Mouse (Mus musculus) stomach, embryonic 14.5 days (tissue): ENCODE results near the gene Irx3. TPM values are rescaled to one million over a fixed set of nuclear protein-coding genes. Genes with fewer than 3 reads are reported as not detected.

Source experiments
- ATAC-seq: fragments of 200-750 bp; cut with Nextera tagmentation; 2 replicates; pipeline ENCODE4 v1.8.0; 2017; ENCODE audit warnings: low read depth, moderate TSS enrichment; ENCODE audit not compliant: insufficient number of reproducible peaks, insufficient read depth, low FRiP score
- H3K27ac ChIP-seq: fragments of 300-500 bp; sonication (generic); 2 replicates; pipeline ENCODE4 v1.5.1; 2014; ENCODE audit warnings: mild to moderate bottlenecking, low read length, moderate library complexity, mixed read lengths
- H3K27me3 ChIP-seq: fragments of 300-500 bp; sonication (generic); 2 replicates; pipeline ENCODE4 v1.6.1; 2014; ENCODE audit warnings: low read length, control low read depth, mixed read lengths; ENCODE audit not compliant: control insufficient read depth, insufficient read depth
- H3K36me3 ChIP-seq: fragments of 300-500 bp; sonication (generic); 2 replicates; pipeline ENCODE4 v1.6.1; 2014; ENCODE audit warnings: mild to moderate bottlenecking, control low read depth, low read length, moderate library complexity, mixed read lengths; ENCODE audit not compliant: control insufficient read depth, insufficient read depth
- H3K4me1 ChIP-seq: fragments of 300-500 bp; sonication (generic); 2 replicates; pipeline ENCODE4 v1.6.1; 2014; ENCODE audit warnings: low read length, control low read depth, mixed read lengths; ENCODE audit not compliant: control insufficient read depth, insufficient read depth
- H3K4me2 ChIP-seq: fragments of 300-500 bp; sonication (generic); replicated peaks from 2 replicates; pipeline ENCODE4 v1.6.1; 2014; ENCODE audit warnings: low read depth, low read length, control low read depth
- H3K4me3 ChIP-seq: fragments of 300-500 bp; sonication (generic); 2 replicates; pipeline ENCODE4 v1.5.1; 2014; ENCODE audit warnings: low read depth, low read length, control low read depth
- H3K9ac ChIP-seq: fragments of 300-500 bp; sonication (generic); replicated peaks from 2 replicates; pipeline ENCODE4 v1.6.1; 2014; ENCODE audit warnings: low read depth, mild to moderate bottlenecking, control low read depth, low read length, moderate library complexity, mixed read lengths
- H3K9me3 ChIP-seq: fragments of 300-500 bp; sonication (generic); 2 replicates; pipeline ENCODE4 v1.6.1; 2016; ENCODE audit warnings: low read depth, low read length, control low read depth; ENCODE audit not compliant: control insufficient read depth
- WGBS: fragments of 180-500 bp; shearing (Covaris S2); extraction: QIAGEN DNeasy Blood & Tissue Kit; methylation state at CpG from one replicate; pipeline ENCODE4 v1.1.7; 2014; 5-methylcytosine and 5-hydroxymethylcytosine counted together
- polyA plus RNA-seq: library from polyadenylated mRNA; unstranded; fragments of >200 nt; fragmentation: Nextera tagmentation; extraction: Ambion mirVana; gene quantifications from 2 replicates; pipeline ENCODE4 v1.2.1, GENCODE M21; 2014

Irx3 gene
- polyA plus RNA-seq, 1 experiment from 2014 or later: 4.6 TPM

DNA sequence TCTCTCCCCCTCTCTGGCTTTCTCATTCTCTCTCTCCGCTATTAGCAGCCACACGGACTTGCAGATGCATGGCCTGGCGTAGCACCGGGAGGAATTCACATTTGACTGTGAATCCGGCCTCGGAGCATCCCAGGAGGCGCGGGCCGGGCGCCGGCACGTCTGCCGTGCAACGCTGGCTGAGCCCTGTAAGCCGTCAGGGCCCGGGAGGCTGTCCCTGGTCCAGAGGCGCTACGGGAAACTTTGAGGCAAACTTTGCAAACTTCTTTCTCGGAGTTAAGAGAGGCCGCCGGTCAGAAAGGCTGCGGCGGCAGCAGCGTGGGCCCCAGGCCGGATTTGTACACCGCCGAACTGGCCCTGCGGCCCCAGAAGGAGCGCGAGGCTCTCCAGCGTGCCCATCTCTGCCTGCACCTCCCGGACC, 3.4 kb upstream of the Irx3 start:
- no peaks in the 10 kb centered on the region for H3K36me3 ChIP-seq
- peaks cover 61% of the 10 kb centered on the region for H3K27me3 ChIP-seq
- no peaks in the 10 kb centered on the region for H3K9me3 ChIP-seq
- H3K9ac ChIP-seq: no peak overlapping the region
- H3K27ac ChIP-seq: no peak overlapping the region
- H3K4me2 ChIP-seq: peak overlapping the region; percentile 17
- ATAC-seq: no peak
- peaks cover 4% of the 10 kb centered on the region; the same call in 1 of the 2 replicates for H3K4me1 ChIP-seq
- WGBS: under 1% methylated on average over 31 of the region's 32 CpGs
- H3K4me3 ChIP-seq: peak overlapping the region; percentile 13; the same call in 1 of the 2 replicates

DNA sequence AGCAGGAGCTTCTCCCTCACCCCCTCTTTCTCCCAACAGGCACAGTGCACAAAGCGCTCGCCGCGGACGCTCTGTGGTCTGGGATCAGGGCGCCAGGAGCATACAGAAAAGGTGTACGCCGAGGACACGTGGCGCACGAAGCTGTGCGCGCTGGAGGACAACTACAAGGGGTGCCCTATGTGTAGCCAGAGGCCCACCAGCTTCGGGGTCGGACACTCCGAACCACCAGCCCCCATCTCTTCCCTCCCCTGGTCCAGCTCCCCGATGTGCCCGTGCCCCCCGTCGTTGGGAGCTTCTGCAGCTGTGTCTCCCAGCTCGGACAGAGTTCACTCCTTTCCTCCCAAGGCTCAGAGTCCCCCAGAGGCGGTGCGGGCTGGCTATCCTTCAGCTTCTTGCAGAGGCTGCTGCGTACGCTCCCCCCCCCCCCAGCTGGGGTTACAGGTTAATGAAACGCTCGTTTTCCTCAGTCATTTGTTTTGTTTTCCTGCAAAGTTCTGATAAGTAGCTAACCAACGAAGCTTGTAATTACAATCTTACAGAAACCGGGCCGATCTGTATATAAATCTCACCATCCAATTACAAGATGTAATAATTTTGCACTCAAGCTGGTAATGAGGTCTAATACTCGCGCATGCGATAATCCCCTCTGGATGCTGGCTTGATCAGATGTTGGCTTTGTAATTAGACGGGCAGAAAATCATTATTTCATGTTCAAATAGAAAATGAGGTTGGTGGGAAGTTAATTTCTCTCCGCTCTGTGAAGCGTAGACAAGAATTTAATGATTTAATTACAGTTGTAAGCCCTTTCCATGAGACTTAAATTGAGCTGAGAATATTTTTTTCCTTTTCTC, 2.8 kb upstream of the Irx3 start:
- ATAC-seq: no peak
- 5% methylated on average over 36 of the region's 36 CpGs for WGBS
- H3K4me1 ChIP-seq: peaks cover 4% of the 10 kb centered on the region; the same call in 1 of the 2 replicates
- no peaks in the 10 kb centered on the region for H3K9me3 ChIP-seq
- H3K27ac ChIP-seq: no peak overlapping the region
- peak overlapping the region; percentile 13; the same call in 1 of the 2 replicates for H3K4me3 ChIP-seq
- H3K9ac ChIP-seq: no peak overlapping the region
- H3K36me3 ChIP-seq: no peaks in the 10 kb centered on the region
- no peak overlapping the region for H3K4me2 ChIP-seq
- peaks cover 62% of the 10 kb centered on the region for H3K27me3 ChIP-seq

DNA sequence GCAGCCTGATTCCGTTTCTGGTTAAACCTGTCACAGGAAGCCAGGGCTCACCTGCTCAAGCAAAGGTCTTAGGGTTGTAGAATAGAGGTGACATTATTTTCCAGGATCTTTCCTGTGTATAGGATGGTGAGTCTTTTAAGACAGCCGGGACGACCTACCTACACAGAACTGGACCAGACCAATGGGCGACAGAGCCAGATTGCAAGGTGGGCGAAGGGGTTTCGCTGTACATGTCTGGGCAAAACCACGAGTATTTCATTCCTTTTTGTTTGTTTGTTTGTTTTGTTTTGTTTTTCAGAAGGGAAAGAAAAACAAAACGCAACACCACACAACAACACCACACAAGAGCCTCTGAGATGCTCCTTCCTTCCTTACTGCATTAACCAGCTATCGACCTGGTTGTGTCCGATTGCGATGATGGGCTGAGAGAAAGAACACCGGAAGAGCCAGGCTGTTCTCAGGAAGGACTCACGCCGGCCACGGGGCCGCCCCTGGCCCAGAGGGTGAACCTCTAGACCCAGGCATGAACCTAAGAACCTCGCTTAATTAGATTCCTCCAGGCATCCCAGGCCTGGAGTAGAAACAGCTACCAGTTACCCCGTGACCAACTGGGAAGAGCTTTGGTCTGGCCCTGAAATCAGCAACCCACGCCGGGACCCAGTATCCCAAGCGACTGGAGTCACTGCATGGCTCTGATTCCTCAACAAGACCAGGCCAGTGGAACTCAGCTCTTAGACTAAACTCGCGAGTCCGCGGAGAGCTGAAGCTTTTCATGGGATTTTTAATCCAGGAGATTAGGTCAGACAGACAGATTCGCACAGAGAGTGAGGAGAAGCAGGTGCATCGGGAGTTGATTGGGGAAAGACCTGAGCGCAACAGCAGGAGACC, 1.9 kb upstream of the Irx3 start:
- no peak overlapping the region for H3K4me2 ChIP-seq
- H3K27ac ChIP-seq: no peak overlapping the region
- H3K27me3 ChIP-seq: peaks cover 68% of the 10 kb centered on the region
- no peak for ATAC-seq
- WGBS: 13% methylated on average over 28 of the region's 28 CpGs
- peaks cover 4% of the 10 kb centered on the region; the same call in 1 of the 2 replicates for H3K4me1 ChIP-seq
- H3K9ac ChIP-seq: no peak overlapping the region
- no peaks in the 10 kb centered on the region for H3K36me3 ChIP-seq
- no peaks in the 10 kb centered on the region for H3K9me3 ChIP-seq
- no peak overlapping the region for H3K4me3 ChIP-seq

DNA sequence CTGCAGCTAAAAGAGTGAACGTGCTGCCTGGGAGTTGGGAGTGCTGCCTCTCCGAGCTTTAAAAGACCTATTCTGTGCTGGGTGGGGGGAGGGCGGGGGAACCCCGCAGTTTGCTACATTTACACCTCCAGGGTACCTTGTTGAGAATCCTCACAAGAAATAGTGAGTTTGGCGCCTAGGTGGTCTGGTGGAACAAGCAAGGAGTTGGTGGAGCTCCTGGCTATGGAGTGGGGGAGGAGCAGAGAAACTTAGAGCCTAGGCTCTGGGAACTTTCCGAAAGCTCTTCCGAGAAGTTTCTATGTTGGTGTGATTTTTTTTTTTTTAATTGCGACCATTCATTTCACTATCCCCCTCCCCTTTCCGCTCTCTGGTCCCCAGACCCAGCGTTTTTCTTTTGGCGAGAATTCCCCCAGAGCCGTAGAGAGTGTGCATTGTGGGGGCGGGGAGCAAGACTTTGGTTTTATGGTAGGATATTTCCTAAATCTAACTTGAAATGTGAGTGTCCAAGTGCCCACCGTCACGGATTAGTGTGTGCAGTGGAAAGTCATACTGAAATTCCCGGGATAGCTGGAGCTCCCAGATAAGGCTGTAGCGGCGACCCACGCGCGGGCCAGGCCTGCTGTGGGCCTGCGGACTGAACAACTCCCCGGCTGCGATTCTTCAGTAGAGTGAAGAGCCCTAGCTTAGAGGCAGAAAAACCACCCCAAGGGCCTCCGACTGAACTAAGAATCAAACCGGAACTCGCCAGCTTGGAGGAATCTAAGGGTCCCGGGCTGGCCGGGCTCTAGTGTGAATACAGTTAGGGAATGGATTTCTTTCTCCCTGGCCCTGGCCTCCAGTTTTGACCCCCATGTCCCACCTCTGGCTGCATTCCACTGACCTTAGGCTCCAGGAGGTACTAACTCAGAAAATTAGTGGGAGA, 795 bp upstream of the Irx3 start:
- 2% methylated on average over 29 of the region's 29 CpGs for WGBS
- peaks cover 73% of the 10 kb centered on the region for H3K27me3 ChIP-seq
- peak overlapping the region; percentile 93 for H3K4me2 ChIP-seq
- no peak overlapping the region; the same call in 1 of the 2 replicates for H3K9ac ChIP-seq
- no peaks in the 10 kb centered on the region for H3K9me3 ChIP-seq
- peaks cover 8% of the 10 kb centered on the region; the same call in 1 of the 2 replicates for H3K4me1 ChIP-seq
- H3K36me3 ChIP-seq: no peaks in the 10 kb centered on the region
- peak overlapping the region; percentile 51 for H3K4me3 ChIP-seq
- H3K27ac ChIP-seq: no peak overlapping the region
- no peak for ATAC-seq

DNA sequence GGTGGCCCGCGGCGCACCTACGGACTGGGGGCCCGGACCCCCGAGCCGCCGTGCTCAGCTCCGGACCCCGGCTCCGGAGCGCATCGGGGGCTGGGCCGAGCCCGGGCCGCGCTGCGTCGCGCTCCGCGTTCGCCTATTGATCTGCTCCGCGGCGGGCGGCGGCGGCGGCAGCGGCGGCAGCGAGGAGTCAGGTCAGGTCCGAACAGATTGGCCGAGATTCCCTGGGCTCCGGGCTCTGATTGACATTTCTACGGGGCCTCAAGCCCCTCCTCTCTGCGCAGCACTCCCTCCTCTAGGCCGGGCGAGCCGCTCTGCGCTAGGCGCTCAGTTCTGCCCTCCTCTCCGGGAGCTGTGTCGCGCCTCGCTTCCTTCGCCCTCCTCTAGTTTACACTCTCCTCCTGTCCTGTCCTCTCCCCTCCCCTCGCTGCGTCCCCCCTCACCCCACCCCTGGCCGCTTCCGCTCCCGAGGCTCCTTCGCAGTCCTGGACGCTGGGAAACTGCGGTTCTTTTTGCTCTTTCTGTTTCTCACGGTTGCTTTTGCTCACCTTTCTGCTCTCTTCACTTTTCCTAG, 541 bp downstream of the Irx3 start:
- peaks cover 8% of the 10 kb centered on the region; the same call in 1 of the 2 replicates for H3K4me1 ChIP-seq
- peak overlapping the region; percentile 78 for H3K27ac ChIP-seq
- H3K27me3 ChIP-seq: peaks cover 72% of the 10 kb centered on the region
- no peaks in the 10 kb centered on the region for H3K36me3 ChIP-seq
- peak; percentile 75 for ATAC-seq
- under 1% methylated on average over 57 of the region's 57 CpGs for WGBS
- H3K4me2 ChIP-seq: peak overlapping the region; percentile 93
- H3K9me3 ChIP-seq: no peaks in the 10 kb centered on the region
- peak overlapping the region; percentile 51 for H3K4me3 ChIP-seq
- peak overlapping the region; percentile 47 for H3K9ac ChIP-seq

DNA sequence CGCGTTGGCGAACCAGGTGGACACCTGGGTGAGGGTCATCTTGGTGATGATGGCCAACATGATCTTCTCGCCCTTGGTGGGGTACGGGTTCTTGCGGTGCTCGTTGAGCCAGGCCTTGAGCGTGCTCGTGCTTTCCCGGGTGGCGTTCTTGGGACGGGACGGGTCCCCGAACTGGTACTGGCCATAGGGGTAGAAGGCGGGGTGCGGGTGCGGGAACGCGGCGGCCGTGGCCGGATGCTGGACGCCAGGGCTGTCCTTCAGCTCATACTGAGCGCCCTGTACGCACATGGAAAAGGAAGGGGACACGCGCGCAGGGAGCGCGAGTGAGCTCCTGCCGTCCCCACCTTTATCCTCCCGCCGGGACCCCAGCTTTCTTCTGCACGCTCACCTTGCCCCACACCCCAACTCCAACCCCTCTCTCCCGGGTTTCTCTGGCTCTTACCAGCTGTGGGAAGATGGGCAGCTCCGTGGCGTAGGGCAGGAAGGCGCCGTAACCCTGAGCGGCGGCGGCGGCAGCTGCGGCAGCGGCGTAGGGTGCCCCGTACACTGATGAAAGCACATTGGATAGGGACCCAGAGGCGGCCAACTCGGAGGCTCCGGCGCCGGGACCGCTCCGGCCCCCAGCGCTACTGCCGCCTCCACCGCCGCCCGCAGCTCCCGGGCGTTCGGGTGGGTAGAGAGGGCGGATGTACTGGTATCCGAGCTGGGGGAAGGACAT, 1.2 kb downstream of the Irx3 start:
- peak overlapping the region; percentile 47 for H3K9ac ChIP-seq
- no peaks in the 10 kb centered on the region for H3K9me3 ChIP-seq
- peak overlapping the region; percentile 93 for H3K4me2 ChIP-seq
- no peak for ATAC-seq
- H3K36me3 ChIP-seq: no peaks in the 10 kb centered on the region
- H3K27me3 ChIP-seq: peaks cover 70% of the 10 kb centered on the region
- under 1% methylated on average over 63 of the region's 64 CpGs for WGBS
- peak overlapping the region; percentile 51 for H3K4me3 ChIP-seq
- peak overlapping the region; percentile 78 for H3K27ac ChIP-seq
- peaks cover 8% of the 10 kb centered on the region; the same call in 1 of the 2 replicates for H3K4me1 ChIP-seq
